Mouse (Mus musculus) liver, embryonic 14.5 days (tissue): ENCODE results near the gene Unc50. TPM values are rescaled to one million over a fixed set of nuclear protein-coding genes. Genes with fewer than 3 reads are reported as not detected.

Source experiments
- ATAC-seq: fragments of 200-750 bp; cut with Nextera tagmentation; 2 replicates; pipeline ENCODE4 v1.8.0; 2017; ENCODE audit warnings: moderate number of reproducible peaks, mild to moderate bottlenecking, moderate library complexity; ENCODE audit not compliant: insufficient read depth
- DNase-seq, 3 experiments: peaks; one replicate each; pipeline ENCODE4 v3.0.0-alpha.2; 2012 to 2013; ENCODE audit warnings: low read depth in 3 of 3, low spot score in 3 of 3
- H3K27ac ChIP-seq: fragments of 300-500 bp; sonication (generic); 2 replicates; pipeline ENCODE4 v1.5.1; 2014; ENCODE audit warnings: moderate library complexity, mild to moderate bottlenecking, control low read depth, inconsistent platforms
- H3K27me3 ChIP-seq: fragments of 300-500 bp; sonication (generic); 2 replicates; pipeline ENCODE4 v1.6.1; 2014; ENCODE audit warnings: mild to moderate bottlenecking, low read length, moderate library complexity; ENCODE audit not compliant: control insufficient read depth, insufficient read depth
- H3K36me3 ChIP-seq: fragments of 300-500 bp; sonication (generic); replicated peaks from 2 replicates; pipeline ENCODE4 v1.6.1; 2014; ENCODE audit warnings: low read depth; ENCODE audit not compliant: control insufficient read depth, insufficient read depth
- H3K4me1 ChIP-seq, 2 experiments: fragments of 200-500 bp in 1 of 2; fragments of 300-500 bp in 1 of 2; sonication (generic) in 1 of 2; replicated peaks; 2 replicates each; pipeline ENCODE4 v1.6.1; 2012 to 2014; ENCODE audit warnings: antibody characterized with exemption in 1 of 2, inconsistent platforms in 1 of 2, low read length in 1 of 2; ENCODE audit not compliant: control insufficient read depth in 2 of 2, insufficient read depth in 2 of 2
- H3K4me2 ChIP-seq: fragments of 300-500 bp; sonication (generic); 2 replicates; pipeline ENCODE4 v1.6.1; 2014; ENCODE audit warnings: low read depth, mild to moderate bottlenecking, control low read depth, moderate library complexity
- H3K4me3 ChIP-seq, 2 experiments: fragments of 200-500 bp in 1 of 2; fragments of 300-500 bp in 1 of 2; sonication (generic) in 1 of 2; 2 replicates each; pipeline ENCODE4 v1.5.1; 2012 to 2014; ENCODE audit warnings: low read depth in 2 of 2, low read length in 2 of 2, mild to moderate bottlenecking in 2 of 2, control low read depth in 1 of 2, inconsistent platforms in 1 of 2, moderate library complexity in 1 of 2; ENCODE audit not compliant: insufficient read depth in 1 of 2
- H3K9ac ChIP-seq: fragments of 300-500 bp; sonication (generic); replicated peaks from 2 replicates; pipeline ENCODE4 v1.6.1; 2014; ENCODE audit warnings: mild to moderate bottlenecking, control low read depth, moderate library complexity
- H3K9me3 ChIP-seq: fragments of 300-500 bp; sonication (generic); 2 replicates; pipeline ENCODE4 v1.6.1; 2016; ENCODE audit warnings: low read length, mixed read lengths; ENCODE audit not compliant: control insufficient read depth
- CTCF ChIP-seq: IDR thresholded peaks from 2 replicates; pipeline ENCODE4 v1.5.1; 2016; ENCODE audit warnings: antibody characterized with exemption, low read depth, control low read depth
- EP300 ChIP-seq: IDR thresholded peaks from 2 replicates; pipeline ENCODE4 v1.6.1; 2016; ENCODE audit warnings: antibody characterized with exemption, low read depth
- WGBS: fragments of 180-500 bp; shearing (Covaris S2); extraction: QIAGEN DNeasy Blood & Tissue Kit; methylation state at CpG from one replicate; pipeline ENCODE4 v1.1.7; 2014; ENCODE audit not compliant: insufficient replicate concordance; 5-methylcytosine and 5-hydroxymethylcytosine counted together
- polyA plus RNA-seq, 2 experiments: library from polyadenylated mRNA; depleted of rRNA in 1 of 2; stranded (reverse) in 1 of 2; unstranded in 1 of 2; fragments of >200 nt; fragmentation: Nextera tagmentation in 1 of 2; extraction: Ambion mirVana in 1 of 2; gene quantifications; 2 replicates each; pipeline versions ENCODE4 v1.2.1 to v1.2.3; 2012 to 2014

Gene Unc50
- polyA plus RNA-seq, 2 experiments, result 42.1 to 82.9 TPM

GRCm38 (mm10) chr1:37481331-37481730 is 51.4 kb downstream of the Unc50 start:
- Histone ChIP-seq H3K27ac (no peak overlapping the region), H3K4me3 (no peak overlapping the region), H3K4me1 (peaks cover 35 to 52% of the 10 kb centered on the region in 2 experiments), H3K9ac (no peak overlapping the region), H3K27me3 (no peaks in the 10 kb centered on the region), H3K4me2 (no peak overlapping the region), H3K36me3 (no peaks in the 10 kb centered on the region), H3K9me3 (no peaks in the 10 kb centered on the region)
- ATAC-seq (no peak), DNase-seq (no peak)
- no peak for TF ChIP-seq CTCF
- TF ChIP-seq EP300, result no peak
- WGBS, result 43% methylated on average over 2 of the region's 2 CpGs

- Histone ChIP-seq H3K4me1 (peaks cover 10 to 23% of the 10 kb centered on the region in 2 experiments), H3K9ac (no peak overlapping the region), H3K27me3 (no peaks in the 10 kb centered on the region), H3K9me3 (no peaks in the 10 kb centered on the region), H3K27ac (no peak overlapping the region), H3K36me3 (no peaks in the 10 kb centered on the region), H3K4me3 (no peak overlapping the region), H3K4me2 (no peak overlapping the region)
- ATAC-seq (peak; percentile 36; the same call in 1 of the 2 replicates), DNase-seq (no peak)
- no peak for TF ChIP-seq EP300
- TF ChIP-seq CTCF, result no peak
- 48% methylated on average over 4 of the region's 4 CpGs for WGBS
Observed at GRCm38 (mm10) chr1:37484612-37485011, 54.7 kb downstream of the Unc50 start.

- Histone ChIP-seq H3K9ac (no peak overlapping the region), H3K4me2 (no peak overlapping the region), H3K9me3 (no peaks in the 10 kb centered on the region), H3K36me3 (no peaks in the 10 kb centered on the region), H3K27ac (no peak overlapping the region), H3K4me1 (peaks cover under 1 to 5% of the 10 kb centered on the region in 2 experiments; a peak in 3 of 4 replicates), H3K4me3 (no peak overlapping the region), H3K27me3 (no peaks in the 10 kb centered on the region)
- 69% methylated on average over 1 of the region's 1 CpGs for WGBS
- ATAC-seq (no peak), DNase-seq (no peak)
- TF ChIP-seq CTCF (no peak), EP300 (no peak)
Observed at GRCm38 (mm10) chr1:37486439-37486838, 56.5 kb downstream of the Unc50 start.

GRCm38 (mm10) chr1:37486994-37487393 is 57.1 kb downstream of the Unc50 start:
- ATAC-seq (no peak), DNase-seq (no peak)
- no peak overlapping the region for H3K9ac ChIP-seq
- H3K27ac ChIP-seq, result no peak overlapping the region
- no peak overlapping the region for H3K4me2 ChIP-seq
- peaks cover 0 to 2% of the 10 kb centered on the region in 2 experiments; a peak in 1 of 4 replicates for H3K4me1 ChIP-seq
- H3K36me3 ChIP-seq, result no peaks in the 10 kb centered on the region
- no peak overlapping the region for H3K4me3 ChIP-seq
- no peaks in the 10 kb centered on the region for H3K9me3 ChIP-seq
- WGBS, result 48% methylated on average over 3 of the region's 3 CpGs
- TF ChIP-seq CTCF (no peak), EP300 (no peak)
- no peaks in the 10 kb centered on the region for H3K27me3 ChIP-seq

- Histone ChIP-seq H3K9me3 (no peaks in the 10 kb centered on the region), H3K4me3 (no peak overlapping the region), H3K27me3 (no peaks in the 10 kb centered on the region), H3K4me2 (no peak overlapping the region), H3K36me3 (no peaks in the 10 kb centered on the region), H3K9ac (no peak overlapping the region), H3K4me1 (peaks cover 0 to 2% of the 10 kb centered on the region in 2 experiments; a peak in 1 of 4 replicates), H3K27ac (no peak overlapping the region)
- 56% methylated on average over 12 of the region's 12 CpGs for WGBS
- no peak for TF ChIP-seq EP300
- TF ChIP-seq CTCF, result no peak
- no peak for DNase-seq
- no peak for ATAC-seq
Observed at GRCm38 (mm10) chr1:37488531-37488930, 58.6 kb downstream of the Unc50 start.

Other genes starting within 250 kb of the Unc50 start
- gene Cnga3, start 215.7 kb upstream of the Unc50 start, polyA plus RNA-seq (2012; rRNA removed), result not detected in 2 replicates
- not detected in 2 replicates for gene Cnga3, start 215.7 kb upstream of the Unc50 start, polyA plus RNA-seq (2014; fragmentation: Nextera tagmentation; extraction: Ambion mirVana)
- 1.4 and 1.7 TPM in 2 replicates for gene Inpp4a, start 130.3 kb upstream of the Unc50 start, polyA plus RNA-seq (2012; rRNA removed)
- 2.1 and 2.2 TPM in 2 replicates for gene Inpp4a, start 130.3 kb upstream of the Unc50 start, polyA plus RNA-seq (2014; fragmentation: Nextera tagmentation; extraction: Ambion mirVana)
- 22.3 and 22.7 TPM in 2 replicates for gene Coa5, start within 50 bp of the Unc50 start, polyA plus RNA-seq (2012; rRNA removed)
- gene Coa5, start within 50 bp of the Unc50 start, polyA plus RNA-seq (2014; fragmentation: Nextera tagmentation; extraction: Ambion mirVana), result 29.5 and 30.2 TPM in 2 replicates
- 0.62 and 0.77 TPM in 2 replicates for gene Mgat4a, start 110.9 kb downstream of the Unc50 start, polyA plus RNA-seq (2012; rRNA removed)
- gene Mgat4a, start 110.9 kb downstream of the Unc50 start, polyA plus RNA-seq (2014; fragmentation: Nextera tagmentation; extraction: Ambion mirVana), result 0.91 and 0.96 TPM in 2 replicates